Mouse (Mus musculus): ENCODE data around the gene Zfp59.

Gene Zfp59

GRCm38 (mm10) chr7:27881721-27882120 is 43.3 kb downstream of the Zfp59 start:
- no peak for DNase-seq

- DNase-seq: peak; percentile 64
These were observed 62.2 kb downstream of the Zfp59 start for GRCm38 (mm10) chr7:27900601-27901000.

GRCm38 (mm10) chr7:27905061-27905848 is 66.8 kb downstream of the Zfp59 start:
- no peak for DNase-seq
